Mouse (Mus musculus): ENCODE results near the gene Cops2. TPM values are rescaled to one million over a fixed set of nuclear protein-coding genes. Genes with fewer than 3 reads are reported as not detected.

Gene Cops2
- total RNA-seq, 4 experiments from 2014 or later: 83.2 to 94.0 (median 90.4) TPM

GRCm38 (mm10) chr2:125781978-125782718 lies 76.8 kb downstream of the Cops2 start:
- DNase-seq (ENCODE audit: low spot score): no peak

- no peak for DNase-seq (ENCODE audit: low spot score)
These were observed 77.9 kb downstream of the Cops2 start for GRCm38 (mm10) chr2:125781006-125781405.

Other genes starting within 250 kb of the Cops2 start
- gene Cep152, start 234.0 kb downstream of the Cops2 start, total RNA-seq (2022): 1 to 10 TPM; 1.3 to 1.6 (median 1.5) TPM
- 10 to 100 TPM; 46.5 to 54.1 (median 48.9) TPM for gene Eid1, start 186.0 kb downstream of the Cops2 start, total RNA-seq (2022)
- gene Shc4, start 135.0 kb downstream of the Cops2 start, total RNA-seq (2022): under 1 TPM; 0.82 to 0.97 (median 0.91) TPM
- gene Secisbp2l, start 76.3 kb downstream of the Cops2 start, total RNA-seq (2022): 10 to 100 TPM; 26.1 to 29.2 (median 27.6) TPM
- 10 to 100 TPM; 10.4 to 12.2 (median 11.7) TPM for gene Galk2, start within 50 bp of the Cops2 start, total RNA-seq (2022)
- gene Fgf7, start 175.5 kb upstream of the Cops2 start, total RNA-seq (2022): 1 to 10 TPM; 1.6 to 4.1 (median 2.5) TPM